Mouse (Mus musculus): Measurements from ENCODE around the gene Gm5269. TPM values are rescaled to one million over a fixed set of nuclear protein-coding genes. Genes with fewer than 3 reads are reported as not detected.

Gm5269 gene
- polyA plus RNA-seq, 1 experiment from 2014 or later = not detected

GRCm38 (mm10) chr1:45894168-45894912 is 4.3 kb upstream of the Gm5269 start:
- no peak overlapping the region for H3K4me3 ChIP-seq (ENCODE audit: low read depth, low read length)
- no peak for ATAC-seq (replicated peaks; ENCODE audit: low FRiP score)

GRCm38 (mm10) chr1:45891986-45892385 is 1.9 kb upstream of the Gm5269 start:
- H3K4me3 ChIP-seq (ENCODE audit: low read depth, low read length) = no peak overlapping the region
- no peaks in the 10 kb centered on the region for H3K36me3 ChIP-seq (ENCODE audit: control insufficient read depth, insufficient read depth, low read length)
- H3K27ac ChIP-seq (ENCODE audit: low read depth, low read length) = no peak overlapping the region
- no peak overlapping the region for H3K9ac ChIP-seq (ENCODE audit: low read depth, low read length)
- H3K4me2 ChIP-seq = no peak overlapping the region
- 52% methylated on average over 2 of the region's 2 CpGs for whole genome bisulfite sequencing
- H3K27me3 ChIP-seq (replicated peaks; ENCODE audit: control insufficient read depth, insufficient read depth, low read length) = no peaks in the 10 kb centered on the region
- no peak for ATAC-seq (replicated peaks; ENCODE audit: low FRiP score)
- no peaks in the 10 kb centered on the region for H3K4me1 ChIP-seq (replicated peaks; ENCODE audit: control insufficient read depth, insufficient read depth, low read length)
- H3K9me3 ChIP-seq (ENCODE audit: control insufficient read depth, low read length) = no peaks in the 10 kb centered on the region
- no peak for DNase-seq (ENCODE audit: low spot score)

More at GRCm38 (mm10) chr1:45894168-45894912, 4.3 kb upstream of the Gm5269 start:
- H3K27ac ChIP-seq (ENCODE audit: low read depth, low read length) = no peak overlapping the region
- no peak for DNase-seq (ENCODE audit: low spot score)
- no peak overlapping the region for H3K4me2 ChIP-seq
- no peaks in the 10 kb centered on the region for H3K9me3 ChIP-seq (ENCODE audit: control insufficient read depth, low read length)
- no peak overlapping the region for H3K9ac ChIP-seq (ENCODE audit: low read depth, low read length)
- 81% methylated on average over 6 of the region's 6 CpGs for WGBS
- no peaks in the 10 kb centered on the region for H3K4me1 ChIP-seq (replicated peaks; ENCODE audit: control insufficient read depth, insufficient read depth, low read length)
- no peaks in the 10 kb centered on the region for H3K27me3 ChIP-seq (replicated peaks; ENCODE audit: control insufficient read depth, insufficient read depth, low read length)
- H3K36me3 ChIP-seq (ENCODE audit: control insufficient read depth, insufficient read depth, low read length) = no peaks in the 10 kb centered on the region

- Histone ChIP-seq H3K27me3 (replicated peaks; ENCODE audit: control insufficient read depth, insufficient read depth, low read length) (no peaks in the 10 kb centered on the region), H3K27ac (ENCODE audit: low read depth, low read length) (no peak overlapping the region), H3K4me2 (no peak overlapping the region), H3K4me3 (ENCODE audit: low read depth, low read length) (no peak overlapping the region), H3K4me1 (replicated peaks; ENCODE audit: control insufficient read depth, insufficient read depth, low read length) (no peaks in the 10 kb centered on the region), H3K9me3 (ENCODE audit: control insufficient read depth, low read length) (no peaks in the 10 kb centered on the region), H3K9ac (ENCODE audit: low read depth, low read length) (no peak overlapping the region), H3K36me3 (ENCODE audit: control insufficient read depth, insufficient read depth, low read length) (no peaks in the 10 kb centered on the region)
- ATAC-seq (replicated peaks; ENCODE audit: low FRiP score) = no peak
- DNase-seq (ENCODE audit: low spot score) = no peak
- 86% methylated on average over 9 of the region's 9 CpGs for WGBS
Observed at GRCm38 (mm10) chr1:45886800-45887199, 3.3 kb downstream of the Gm5269 start.

GRCm38 (mm10) chr1:45883378-45883777 is 6.7 kb downstream of the Gm5269 start:
- no peaks in the 10 kb centered on the region for H3K27me3 ChIP-seq (replicated peaks; ENCODE audit: control insufficient read depth, insufficient read depth, low read length)
- H3K4me3 ChIP-seq (ENCODE audit: low read depth, low read length) = no peak overlapping the region
- H3K9ac ChIP-seq (ENCODE audit: low read depth, low read length) = no peak overlapping the region
- H3K4me1 ChIP-seq (replicated peaks; ENCODE audit: control insufficient read depth, insufficient read depth, low read length) = no peaks in the 10 kb centered on the region
- H3K27ac ChIP-seq (ENCODE audit: low read depth, low read length) = no peak overlapping the region
- DNase-seq (ENCODE audit: low spot score) (no peak), ATAC-seq (replicated peaks; ENCODE audit: low FRiP score) (no peak)
- H3K4me2 ChIP-seq = no peak overlapping the region
- H3K9me3 ChIP-seq (ENCODE audit: control insufficient read depth, low read length) = no peaks in the 10 kb centered on the region
- no peaks in the 10 kb centered on the region for H3K36me3 ChIP-seq (ENCODE audit: control insufficient read depth, insufficient read depth, low read length)

GRCm38 (mm10) chr1:45882076-45882475 is 8.0 kb downstream of the Gm5269 start:
- Histone ChIP-seq H3K9ac (ENCODE audit: low read depth, low read length) (no peak overlapping the region), H3K4me1 (replicated peaks; ENCODE audit: control insufficient read depth, insufficient read depth, low read length) (no peaks in the 10 kb centered on the region), H3K27me3 (replicated peaks; ENCODE audit: control insufficient read depth, insufficient read depth, low read length) (no peaks in the 10 kb centered on the region), H3K27ac (ENCODE audit: low read depth, low read length) (no peak overlapping the region), H3K4me3 (ENCODE audit: low read depth, low read length) (no peak overlapping the region), H3K9me3 (ENCODE audit: control insufficient read depth, low read length) (no peaks in the 10 kb centered on the region), H3K4me2 (no peak overlapping the region), H3K36me3 (ENCODE audit: control insufficient read depth, insufficient read depth, low read length) (no peaks in the 10 kb centered on the region)
- no peak for ATAC-seq (replicated peaks; ENCODE audit: low FRiP score)
- DNase-seq (ENCODE audit: low spot score) = no peak
- WGBS = 53% methylated on average over 6 of the region's 6 CpGs

- Histone ChIP-seq H3K36me3 (ENCODE audit: control insufficient read depth, insufficient read depth, low read length) (no peaks in the 10 kb centered on the region), H3K4me2 (no peak overlapping the region), H3K9ac (ENCODE audit: low read depth, low read length) (no peak overlapping the region), H3K9me3 (ENCODE audit: control insufficient read depth, low read length) (no peaks in the 10 kb centered on the region), H3K4me3 (ENCODE audit: low read depth, low read length) (no peak overlapping the region), H3K27ac (ENCODE audit: low read depth, low read length) (no peak overlapping the region), H3K4me1 (replicated peaks; ENCODE audit: control insufficient read depth, insufficient read depth, low read length) (no peaks in the 10 kb centered on the region), H3K27me3 (replicated peaks; ENCODE audit: control insufficient read depth, insufficient read depth, low read length) (no peaks in the 10 kb centered on the region)
- ATAC-seq (replicated peaks; ENCODE audit: low FRiP score) = no peak
- 54% methylated on average over 3 of the region's 3 CpGs for WGBS
- DNase-seq (ENCODE audit: low spot score) = no peak
Observed at GRCm38 (mm10) chr1:45881228-45881832, 8.7 kb downstream of the Gm5269 start.

- WGBS = 77% methylated on average over 3 of the region's 3 CpGs
- Histone ChIP-seq H3K36me3 (ENCODE audit: control insufficient read depth, insufficient read depth, low read length) (no peaks in the 10 kb centered on the region), H3K4me2 (no peak overlapping the region), H3K27me3 (replicated peaks; ENCODE audit: control insufficient read depth, insufficient read depth, low read length) (no peaks in the 10 kb centered on the region), H3K27ac (ENCODE audit: low read depth, low read length) (no peak overlapping the region), H3K9ac (ENCODE audit: low read depth, low read length) (no peak overlapping the region), H3K4me3 (ENCODE audit: low read depth, low read length) (no peak overlapping the region), H3K4me1 (replicated peaks; ENCODE audit: control insufficient read depth, insufficient read depth, low read length) (peaks cover 3% of the 10 kb centered on the region; the same call in 1 of the 2 replicates), H3K9me3 (ENCODE audit: control insufficient read depth, low read length) (no peaks in the 10 kb centered on the region)
- DNase-seq (ENCODE audit: low spot score) = no peak
- no peak for ATAC-seq (replicated peaks; ENCODE audit: low FRiP score)
Observed at GRCm38 (mm10) chr1:45877463-45877862, 12.6 kb downstream of the Gm5269 start.

GRCm38 (mm10) chr1:45876450-45877198 is 13.4 kb downstream of the Gm5269 start:
- H3K4me2 ChIP-seq = no peak overlapping the region
- no peak overlapping the region for H3K9ac ChIP-seq (ENCODE audit: low read depth, low read length)
- no peak overlapping the region for H3K4me3 ChIP-seq (ENCODE audit: low read depth, low read length)
- no peak for DNase-seq (ENCODE audit: low spot score)
- ATAC-seq (replicated peaks; ENCODE audit: low FRiP score) = no peak
- H3K36me3 ChIP-seq (ENCODE audit: control insufficient read depth, insufficient read depth, low read length) = no peaks in the 10 kb centered on the region
- peaks cover 3% of the 10 kb centered on the region; the same call in 1 of the 2 replicates for H3K4me1 ChIP-seq (replicated peaks; ENCODE audit: control insufficient read depth, insufficient read depth, low read length)
- WGBS = 87% methylated on average over 6 of the region's 6 CpGs
- H3K9me3 ChIP-seq (ENCODE audit: control insufficient read depth, low read length) = no peaks in the 10 kb centered on the region
- H3K27ac ChIP-seq (ENCODE audit: low read depth, low read length) = no peak overlapping the region
- no peaks in the 10 kb centered on the region for H3K27me3 ChIP-seq (replicated peaks; ENCODE audit: control insufficient read depth, insufficient read depth, low read length)
